Mouse (Mus musculus): Measurements from ENCODE around the gene Ank3.

GRCm38 (mm10) chr10:69602711-69603110 is 204.1 kb downstream of the Ank3 start:
- TF ChIP-seq POLR2A (IDR thresholded peaks at IDR 0.05; ENCODE audit: low read depth, low read length) (no peak), CTCF (IDR thresholded peaks at IDR 0.05; ENCODE audit: extremely low read depth, insufficient read depth, insufficient read length, insufficient replicate concordance) (no peak)

Measured in spleen, adult 2 months (tissue).